Mouse (Mus musculus) naive thymus-derived CD4-positive, alpha-beta T cell, adult 2 months (primary cell): ENCODE measurements around the gene Cldn4.
"Not testable (repeated sequence)": the region's sequence is repeated elsewhere in the genome, so short reads cannot be mapped to it uniquely, and the experiment has no call there.

ENCODE experiments used
- DNase-seq: peaks from one replicate; pipeline ENCODE4 v3.0.0-alpha.2; 2011; ENCODE audit warnings: low read depth

The Cldn4 gene

GRCm38 (mm10) chr5:134964655-134965054, 17.9 kb upstream of the Cldn4 start:
- DNase-seq, result not testable (repeated sequence)

GRCm38 (mm10) chr5:134963546-134963945, 16.8 kb upstream of the Cldn4 start:
- DNase-seq, result no peak

- DNase-seq, result no peak
These were observed 14.8 kb upstream of the Cldn4 start for GRCm38 (mm10) chr5:134961519-134961918.

- peak; percentile 50 for DNase-seq
These were observed 13.7 kb upstream of the Cldn4 start for GRCm38 (mm10) chr5:134960430-134960829.

- no peak for DNase-seq
These were observed 12.4 kb upstream of the Cldn4 start for GRCm38 (mm10) chr5:134959114-134959513.

- no peak for DNase-seq
These were observed 8.8 kb upstream of the Cldn4 start for GRCm38 (mm10) chr5:134955491-134955890.

- no peak for DNase-seq
These were observed 4.5 kb upstream of the Cldn4 start for GRCm38 (mm10) chr5:134951053-134951884.

GRCm38 (mm10) chr5:134948085-134948439, 1.3 kb upstream of the Cldn4 start:
- DNase-seq, result no peak

- DNase-seq, result no peak
These were observed 818 bp upstream of the Cldn4 start for GRCm38 (mm10) chr5:134947420-134948084.

- DNase-seq, result no peak
These were observed 474 bp downstream of the Cldn4 start for GRCm38 (mm10) chr5:134946063-134946856.

- no peak for DNase-seq
These were observed 1.3 kb downstream of the Cldn4 start for GRCm38 (mm10) chr5:134945266-134945959.

- DNase-seq, result no peak
These were observed 2.6 kb downstream of the Cldn4 start for GRCm38 (mm10) chr5:134944179-134944578.

- DNase-seq, result no peak
These were observed 4.0 kb downstream of the Cldn4 start for GRCm38 (mm10) chr5:134942740-134943139.

- peak; percentile 68 for DNase-seq
These were observed 5.1 kb downstream of the Cldn4 start for GRCm38 (mm10) chr5:134941472-134942209.

- DNase-seq, result not testable (repeated sequence)
These were observed 7.2 kb downstream of the Cldn4 start for GRCm38 (mm10) chr5:134939554-134939953.

- peak; percentile 71 for DNase-seq
These were observed 7.7 kb downstream of the Cldn4 start for GRCm38 (mm10) chr5:134939069-134939468.

GRCm38 (mm10) chr5:134936626-134937185, 10.0 kb downstream of the Cldn4 start:
- no peak for DNase-seq

- no peak for DNase-seq
These were observed 10.7 kb downstream of the Cldn4 start for GRCm38 (mm10) chr5:134936051-134936450.

GRCm38 (mm10) chr5:134934666-134935065, 12.1 kb downstream of the Cldn4 start:
- DNase-seq, result no peak

- DNase-seq, result not testable (repeated sequence)
These were observed 13.0 kb downstream of the Cldn4 start for GRCm38 (mm10) chr5:134933686-134934085.

- DNase-seq, result peak; percentile 81
These were observed 13.5 kb downstream of the Cldn4 start for GRCm38 (mm10) chr5:134933281-134933680.
